Mouse (Mus musculus): ENCODE data around the gene Camk1d.

- TF ChIP-seq CTCF (IDR thresholded peaks at IDR 0.05; ENCODE audit: low read depth, low read length) (no peak), POLR2A (IDR thresholded peaks at IDR 0.05; ENCODE audit: insufficient read depth, low read length) (no peak), EP300 (IDR thresholded peaks at IDR 0.05; ENCODE audit: insufficient read depth, low read depth, low read length) (no peak)
Measured at GRCm38 (mm10) chr2:5624379-5624778, 89.9 kb downstream of the Camk1d start.

Data from ES-Bruce4 (cell line).